Mouse (Mus musculus): Measurements from ENCODE around the gene Ube2cbp. TPM values are rescaled to one million over a fixed set of nuclear protein-coding genes. Genes with fewer than 3 reads are reported as not detected.

Gene Ube2cbp
- polyA plus RNA-seq, 1 experiment = not detected

DNA sequence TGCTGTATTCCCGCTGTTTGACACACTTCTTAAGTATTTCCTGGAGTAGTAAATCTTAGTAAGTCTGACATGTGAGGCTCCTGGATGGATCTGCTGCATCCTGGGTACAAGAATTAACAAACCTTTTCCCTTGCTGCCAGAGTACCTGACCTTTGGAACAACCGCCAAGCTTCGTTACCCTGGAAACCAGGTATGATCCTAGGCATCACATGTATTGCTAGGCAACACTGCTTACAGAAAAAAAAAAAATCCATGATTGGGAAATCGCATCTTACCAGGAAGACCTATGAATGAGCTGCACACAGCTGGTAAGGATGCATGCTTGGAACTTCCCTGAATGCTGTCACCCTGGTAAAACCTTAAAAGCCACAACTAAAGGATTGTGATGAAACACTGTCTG lies 22.5 kb downstream of the Ube2cbp start:
- H3K9me3 ChIP-seq (ENCODE audit: control insufficient read depth, low read length) = no peaks in the 10 kb centered on the region
- TF ChIP-seq TAL1 (IDR thresholded peaks at IDR 0.05; ENCODE audit: low read length) = no peak
- no peak for TF ChIP-seq GATA1 (IDR thresholded peaks at IDR 0.05; ENCODE audit: low read length)
- no peaks in the 10 kb centered on the region for H3K27me3 ChIP-seq (ENCODE audit: control insufficient read depth)

DNA sequence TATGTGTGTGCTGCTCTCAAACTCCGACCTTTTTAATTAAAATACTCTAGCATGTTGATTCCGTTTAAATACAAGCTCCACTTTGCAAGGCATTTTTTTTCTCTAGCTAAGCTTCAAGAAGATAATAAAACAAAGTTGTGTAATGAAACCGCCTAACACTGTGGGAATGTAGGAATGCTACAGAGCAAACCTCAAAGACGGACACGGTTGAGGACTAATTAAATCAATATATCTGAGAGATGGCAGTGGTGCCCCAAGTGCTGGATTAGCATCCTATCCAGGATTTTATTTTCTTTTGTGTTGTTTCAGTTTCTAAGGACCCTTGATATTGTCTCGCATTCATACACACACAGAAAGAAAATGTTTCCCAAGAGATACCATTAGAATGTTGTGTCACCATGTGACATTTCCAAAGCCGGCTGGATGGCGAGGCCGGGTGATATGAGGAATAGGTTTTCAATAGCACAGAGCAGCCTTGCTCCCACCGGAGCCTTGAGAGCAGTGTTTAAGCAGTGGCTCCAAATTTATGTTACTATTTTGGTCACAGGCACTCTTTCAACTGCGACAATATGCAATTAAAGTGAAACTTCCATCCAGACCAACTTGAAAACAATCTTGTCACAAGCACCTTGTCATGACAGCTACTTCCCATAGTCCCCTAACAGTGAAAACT lies 26.3 kb downstream of the Ube2cbp start:
- no peak for TF ChIP-seq GATA1 (IDR thresholded peaks at IDR 0.05; ENCODE audit: low read length)
- TF ChIP-seq TAL1 (IDR thresholded peaks at IDR 0.05; ENCODE audit: low read length) = no peak
- H3K27me3 ChIP-seq (ENCODE audit: control insufficient read depth) = no peaks in the 10 kb centered on the region

More for the DNA sequence above, 22.5 kb downstream of the Ube2cbp start:
- Histone ChIP-seq H3K4me3 (replicated peaks) (no peak overlapping the region), H3K4me1 (ENCODE audit: control insufficient read depth) (no peaks in the 10 kb centered on the region), H3K36me3 (ENCODE audit: control insufficient read depth) (no peaks in the 10 kb centered on the region)

DNA sequence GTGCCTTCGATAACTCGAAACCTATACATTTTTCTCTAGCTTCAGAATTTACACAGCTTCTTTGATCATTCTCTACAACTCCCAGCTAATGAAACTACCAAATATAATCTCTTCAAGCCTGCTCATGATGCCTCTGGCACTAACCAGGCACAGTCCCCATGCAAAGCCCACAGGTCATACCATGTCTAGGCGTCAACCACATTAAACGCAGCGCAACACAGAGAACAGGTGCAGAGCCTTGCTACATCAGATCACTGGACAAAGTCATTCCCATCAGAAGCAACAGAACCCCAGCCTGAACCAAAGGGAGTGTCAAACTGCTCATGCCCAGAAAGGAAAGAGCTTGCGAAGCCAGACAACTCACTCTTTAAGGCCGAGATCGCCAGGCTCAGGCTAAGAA lies 28.1 kb downstream of the Ube2cbp start:
- no peaks in the 10 kb centered on the region for H3K27me3 ChIP-seq (ENCODE audit: control insufficient read depth)
- H3K36me3 ChIP-seq (ENCODE audit: control insufficient read depth) = no peaks in the 10 kb centered on the region
- no peaks in the 10 kb centered on the region for H3K9me3 ChIP-seq (ENCODE audit: control insufficient read depth, low read length)
- no peaks in the 10 kb centered on the region for H3K4me1 ChIP-seq (ENCODE audit: control insufficient read depth)
- no peak for TF ChIP-seq GATA1 (IDR thresholded peaks at IDR 0.05; ENCODE audit: low read length)
- TF ChIP-seq TAL1 (IDR thresholded peaks at IDR 0.05; ENCODE audit: low read length) = no peak
- H3K4me3 ChIP-seq (replicated peaks) = no peak overlapping the region

More for the DNA sequence above, 26.3 kb downstream of the Ube2cbp start:
- Histone ChIP-seq H3K9me3 (ENCODE audit: control insufficient read depth, low read length) (no peaks in the 10 kb centered on the region), H3K4me3 (replicated peaks) (no peak overlapping the region), H3K36me3 (ENCODE audit: control insufficient read depth) (no peaks in the 10 kb centered on the region), H3K4me1 (ENCODE audit: control insufficient read depth) (no peaks in the 10 kb centered on the region)

DNA sequence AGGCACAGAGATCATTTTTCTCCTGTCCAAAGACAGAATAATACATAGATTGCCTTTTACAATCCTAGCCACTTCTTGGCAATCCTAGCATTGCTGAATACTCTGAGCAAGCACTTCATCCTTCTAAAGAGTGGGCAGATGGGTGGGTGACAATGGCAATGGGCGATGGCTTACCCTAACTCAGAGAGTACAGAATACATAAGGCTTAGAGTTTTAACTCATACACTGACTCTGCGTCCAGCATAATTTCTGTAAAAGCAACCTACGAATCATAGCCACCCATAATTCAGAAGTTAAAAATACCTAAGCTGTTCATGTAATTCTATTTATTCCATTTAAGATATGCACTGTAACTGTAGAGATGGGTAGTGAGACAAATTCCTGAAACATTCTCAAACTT lies 29.2 kb downstream of the Ube2cbp start:
- Histone ChIP-seq H3K36me3 (ENCODE audit: control insufficient read depth) (no peaks in the 10 kb centered on the region), H3K4me3 (replicated peaks) (no peak overlapping the region), H3K4me1 (ENCODE audit: control insufficient read depth) (no peaks in the 10 kb centered on the region), H3K27me3 (ENCODE audit: control insufficient read depth) (no peaks in the 10 kb centered on the region), H3K9me3 (ENCODE audit: control insufficient read depth, low read length) (no peaks in the 10 kb centered on the region)
- TF ChIP-seq GATA1 (IDR thresholded peaks at IDR 0.05; ENCODE audit: low read length) = no peak
- no peak for TF ChIP-seq TAL1 (IDR thresholded peaks at IDR 0.05; ENCODE audit: low read length)

DNA sequence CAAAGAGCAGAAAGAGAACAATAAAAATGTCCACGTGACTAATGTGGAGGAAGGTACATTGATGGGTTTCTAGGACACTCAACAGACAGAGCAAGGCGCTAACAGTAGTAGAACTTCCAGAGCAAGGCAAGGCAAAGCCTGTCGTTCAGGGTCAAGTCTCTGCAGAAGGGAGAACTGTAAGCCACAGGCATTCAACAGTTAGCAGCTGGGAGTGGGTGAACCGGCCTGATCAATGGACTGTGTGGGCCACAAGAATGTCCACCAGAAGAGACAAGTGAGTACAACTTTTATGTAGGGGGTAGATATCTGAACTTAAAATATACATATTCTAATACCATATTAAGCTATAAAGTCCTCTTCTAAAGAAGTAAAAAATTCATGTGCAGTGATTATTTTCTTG lies 41.4 kb downstream of the Ube2cbp start:
- Histone ChIP-seq H3K4me3 (replicated peaks) (no peak overlapping the region), H3K9me3 (ENCODE audit: control insufficient read depth, low read length) (no peaks in the 10 kb centered on the region), H3K27me3 (ENCODE audit: control insufficient read depth) (no peaks in the 10 kb centered on the region), H3K36me3 (ENCODE audit: control insufficient read depth) (no peaks in the 10 kb centered on the region), H3K4me1 (ENCODE audit: control insufficient read depth) (no peaks in the 10 kb centered on the region)
- no peak for TF ChIP-seq TAL1 (IDR thresholded peaks at IDR 0.05; ENCODE audit: low read length)
- no peak for TF ChIP-seq GATA1 (IDR thresholded peaks at IDR 0.05; ENCODE audit: low read length)

DNA sequence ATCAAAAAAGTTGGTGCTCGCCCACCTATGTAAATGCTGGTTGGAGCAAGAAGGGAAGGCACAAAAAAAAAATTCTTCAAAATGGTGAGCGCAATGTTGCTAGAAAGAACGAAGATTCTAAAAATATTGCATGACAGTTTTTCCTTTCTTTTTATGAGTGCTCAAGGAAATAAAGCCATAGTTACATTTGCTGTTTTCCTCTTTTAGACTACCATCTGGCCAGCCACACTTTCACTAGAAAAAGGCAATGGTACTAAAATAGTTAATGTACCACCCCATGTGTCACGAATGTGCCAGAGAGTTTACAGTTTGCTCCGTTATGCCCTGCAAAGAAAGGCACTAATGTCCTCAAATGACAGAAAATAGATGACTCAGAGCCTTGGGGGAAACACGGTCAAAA lies 45.4 kb downstream of the Ube2cbp start:
- Histone ChIP-seq H3K27me3 (ENCODE audit: control insufficient read depth) (no peaks in the 10 kb centered on the region), H3K36me3 (ENCODE audit: control insufficient read depth) (no peaks in the 10 kb centered on the region), H3K9me3 (ENCODE audit: control insufficient read depth, low read length) (no peaks in the 10 kb centered on the region), H3K4me3 (replicated peaks) (no peak overlapping the region), H3K4me1 (ENCODE audit: control insufficient read depth) (no peaks in the 10 kb centered on the region)
- TF ChIP-seq TAL1 (IDR thresholded peaks at IDR 0.05; ENCODE audit: low read length) (no peak), GATA1 (IDR thresholded peaks at IDR 0.05; ENCODE audit: low read length) (no peak)

DNA sequence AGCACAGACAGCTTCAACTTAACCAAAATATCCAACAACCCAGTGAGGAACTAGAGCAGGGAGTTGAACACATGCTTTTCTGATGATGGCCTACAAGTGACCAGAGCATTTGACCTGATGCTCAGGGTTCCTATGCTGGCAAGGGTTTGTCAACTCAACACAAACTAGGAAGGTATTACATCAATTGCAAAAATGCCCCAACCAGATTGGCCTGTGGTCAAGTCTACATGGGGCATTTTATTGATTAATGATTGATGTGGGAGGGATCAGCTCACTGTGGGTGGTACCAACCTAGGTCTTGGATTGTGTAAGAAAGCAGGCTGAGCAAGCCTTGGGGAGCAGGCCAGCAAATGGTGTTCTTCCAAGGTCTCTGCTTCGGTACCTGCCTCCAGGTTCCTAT lies 46.8 kb downstream of the Ube2cbp start:
- Histone ChIP-seq H3K27me3 (ENCODE audit: control insufficient read depth) (no peaks in the 10 kb centered on the region), H3K36me3 (ENCODE audit: control insufficient read depth) (no peaks in the 10 kb centered on the region), H3K4me1 (ENCODE audit: control insufficient read depth) (no peaks in the 10 kb centered on the region), H3K4me3 (replicated peaks) (no peak overlapping the region), H3K9me3 (ENCODE audit: control insufficient read depth, low read length) (no peaks in the 10 kb centered on the region)
- no peak for TF ChIP-seq GATA1 (IDR thresholded peaks at IDR 0.05; ENCODE audit: low read length)
- no peak for TF ChIP-seq TAL1 (IDR thresholded peaks at IDR 0.05; ENCODE audit: low read length)

DNA sequence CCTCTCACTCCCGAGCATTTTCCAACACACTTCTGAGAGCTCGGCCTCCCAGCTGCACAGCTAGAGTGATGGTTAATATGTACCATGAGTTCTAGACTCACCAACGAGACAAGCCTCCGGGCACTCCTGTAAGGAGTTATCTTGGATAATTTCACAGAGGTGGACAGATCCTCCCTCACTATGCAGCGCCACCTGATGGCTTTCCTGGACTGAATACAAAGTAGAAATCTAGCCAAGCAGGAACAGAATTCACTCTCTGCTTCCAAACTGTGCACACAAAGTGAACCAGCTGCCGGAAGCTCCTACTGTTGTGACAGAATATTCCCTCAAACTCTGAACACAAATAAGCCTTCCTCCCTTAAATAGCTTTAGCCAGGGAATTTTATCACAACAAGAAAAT lies 69.0 kb downstream of the Ube2cbp start:
- H3K27me3 ChIP-seq (ENCODE audit: control insufficient read depth) = no peaks in the 10 kb centered on the region
- no peaks in the 10 kb centered on the region for H3K9me3 ChIP-seq (ENCODE audit: control insufficient read depth, low read length)
- no peak for TF ChIP-seq GATA1 (IDR thresholded peaks at IDR 0.05; ENCODE audit: low read length)
- H3K36me3 ChIP-seq (ENCODE audit: control insufficient read depth) = no peaks in the 10 kb centered on the region
- no peak overlapping the region for H3K4me3 ChIP-seq (replicated peaks)
- H3K4me1 ChIP-seq (ENCODE audit: control insufficient read depth) = no peaks in the 10 kb centered on the region

DNA sequence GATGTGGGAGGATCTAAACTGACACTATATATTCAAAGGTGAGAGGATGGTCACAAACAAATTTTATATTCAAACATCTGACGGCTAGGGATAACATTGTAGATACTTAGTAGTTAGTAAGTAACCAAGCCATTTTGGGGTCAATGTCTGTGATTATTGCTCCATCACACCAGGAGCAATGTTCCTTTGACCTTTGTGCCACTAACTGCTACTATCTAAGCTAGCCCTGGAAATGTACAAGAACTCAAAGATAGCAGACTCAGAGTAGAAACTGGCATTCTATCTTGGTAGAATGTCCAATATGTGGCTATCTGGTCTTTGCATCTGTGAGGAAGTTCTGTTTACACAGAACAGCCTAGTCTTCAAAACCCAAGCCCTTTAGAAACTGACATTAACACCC lies 69.7 kb downstream of the Ube2cbp start:
- TF ChIP-seq TAL1 (IDR thresholded peaks at IDR 0.05; ENCODE audit: low read length) = no peak
- no peak for TF ChIP-seq GATA1 (IDR thresholded peaks at IDR 0.05; ENCODE audit: low read length)
- Histone ChIP-seq H3K4me3 (replicated peaks) (no peak overlapping the region), H3K27me3 (ENCODE audit: control insufficient read depth) (no peaks in the 10 kb centered on the region), H3K36me3 (ENCODE audit: control insufficient read depth) (no peaks in the 10 kb centered on the region), H3K9me3 (ENCODE audit: control insufficient read depth, low read length) (no peaks in the 10 kb centered on the region), H3K4me1 (ENCODE audit: control insufficient read depth) (no peaks in the 10 kb centered on the region)

Measured in erythroblast, embryonic 14.5 days (primary cell).